Mouse (Mus musculus) cerebellum, postnatal 14 days (tissue): ENCODE measurements around the gene Rab3il1.
A peak's percentile ranks its signal among the peaks of the same experiment; 100 is the strongest.

Source experiments
- DNase-seq, 2 experiments: peaks; one replicate each; pipeline ENCODE4 v3.0.0; 2021; ENCODE audit warnings: mixed read lengths in 2 of 2

Rab3il1 gene

DNA sequence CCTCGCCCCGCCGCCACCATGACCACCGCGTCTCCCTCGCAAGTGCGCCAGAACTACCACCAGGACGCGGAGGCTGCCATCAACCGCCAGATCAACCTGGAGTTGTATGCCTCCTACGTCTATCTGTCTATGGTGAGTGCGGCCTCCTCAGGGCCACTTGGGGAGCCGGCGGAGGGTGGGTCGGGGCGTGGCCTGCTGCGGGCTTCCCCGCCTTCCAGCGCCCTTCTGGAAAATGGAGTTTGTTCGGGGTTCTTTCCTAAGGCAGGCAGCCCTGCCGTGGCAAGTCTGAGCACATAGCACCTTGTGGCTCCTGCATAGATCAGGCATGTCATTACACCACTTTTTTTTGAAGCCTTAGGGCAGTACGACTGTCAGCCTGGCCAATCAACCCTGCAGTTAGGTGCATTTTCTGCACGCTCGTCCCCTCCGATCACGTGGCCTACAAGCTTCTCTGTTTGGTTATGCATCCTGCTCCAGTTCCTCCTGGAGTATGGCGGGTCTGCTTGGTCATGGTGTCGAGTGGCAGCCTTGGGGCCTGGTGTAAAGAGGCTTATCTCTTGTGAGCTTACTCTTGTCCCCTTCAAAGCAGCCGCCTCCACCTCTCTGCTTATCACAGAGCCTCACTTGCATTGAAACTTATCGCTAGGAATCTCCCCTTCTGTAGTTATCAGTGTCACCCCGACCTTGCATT lies 18.5 kb upstream of the Rab3il1 start:
- DNase-seq: peak in 1 of 2 experiments; percentile 71

DNA sequence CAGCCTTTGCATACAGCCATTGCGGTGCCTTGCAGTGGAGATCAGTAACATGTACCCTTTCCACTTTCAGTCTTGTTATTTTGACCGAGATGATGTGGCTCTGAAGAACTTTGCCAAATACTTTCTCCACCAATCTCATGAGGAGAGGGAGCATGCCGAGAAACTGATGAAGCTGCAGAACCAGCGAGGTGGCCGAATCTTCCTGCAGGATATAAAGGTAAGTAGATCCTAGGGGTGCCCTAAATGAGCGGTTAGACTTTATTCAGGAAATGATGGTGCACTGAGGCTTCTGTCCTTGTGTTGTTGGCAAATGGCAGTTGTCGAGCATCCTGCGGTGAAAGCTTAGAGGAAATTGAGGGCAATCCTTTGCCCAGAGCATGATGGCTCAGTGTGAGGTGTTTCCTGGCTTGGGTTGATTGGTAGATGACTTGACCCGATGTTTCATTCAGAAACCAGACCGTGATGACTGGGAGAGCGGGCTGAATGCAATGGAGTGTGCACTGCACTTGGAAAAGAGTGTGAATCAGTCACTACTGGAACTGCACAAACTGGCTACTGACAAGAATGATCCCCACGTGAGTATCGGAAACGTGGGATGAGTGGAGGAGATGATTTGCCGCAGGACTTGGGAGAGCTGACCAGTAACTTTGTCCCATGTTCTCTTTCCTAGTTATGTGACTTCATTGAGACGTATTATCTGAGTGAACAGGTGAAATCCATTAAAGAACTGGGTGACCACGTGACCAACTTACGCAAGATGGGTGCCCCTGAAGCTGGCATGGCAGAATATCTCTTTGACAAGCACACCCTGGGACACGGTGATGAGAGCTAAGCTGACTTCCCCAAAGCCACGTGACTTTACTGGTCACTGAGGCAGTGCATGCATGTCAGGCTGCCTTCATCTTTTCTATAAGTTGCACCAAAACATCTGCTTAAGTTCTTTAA lies 17.1 kb upstream of the Rab3il1 start:
- no peak for DNase-seq

DNA sequence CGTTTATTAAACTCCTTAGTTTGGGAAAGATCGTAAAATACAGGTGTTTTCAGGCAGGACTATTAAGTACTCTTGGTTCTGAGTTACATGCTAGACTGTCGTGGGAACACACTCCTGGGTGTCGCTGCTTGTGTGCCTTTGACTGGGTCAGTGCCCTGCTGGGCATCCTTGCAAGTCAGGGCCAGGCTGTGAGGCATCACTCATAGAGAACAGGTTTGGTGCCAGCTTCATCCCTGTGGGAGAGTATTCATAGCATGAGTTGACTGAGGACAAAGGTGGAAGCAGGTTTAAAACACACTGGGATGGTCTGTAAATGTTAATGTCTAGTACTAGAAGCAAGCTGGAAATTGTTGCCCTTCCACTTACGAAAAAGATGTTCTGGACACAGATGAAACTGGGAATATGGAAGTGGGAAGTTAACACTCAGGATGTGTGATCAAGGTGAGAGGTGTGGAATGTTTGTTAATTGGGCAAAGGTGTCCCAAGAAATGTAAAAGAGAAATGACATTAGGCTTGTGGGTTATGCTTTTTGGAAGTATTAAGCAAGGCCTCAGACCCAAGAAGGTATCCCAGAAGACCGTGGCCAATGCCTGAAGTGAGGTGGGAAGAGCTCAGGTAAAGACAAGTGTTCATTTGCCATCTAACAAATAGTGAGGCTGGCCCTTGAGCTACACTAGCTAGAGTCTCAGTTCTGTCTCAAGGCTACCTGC lies 16.1 kb upstream of the Rab3il1 start:
- no peak for DNase-seq

DNA sequence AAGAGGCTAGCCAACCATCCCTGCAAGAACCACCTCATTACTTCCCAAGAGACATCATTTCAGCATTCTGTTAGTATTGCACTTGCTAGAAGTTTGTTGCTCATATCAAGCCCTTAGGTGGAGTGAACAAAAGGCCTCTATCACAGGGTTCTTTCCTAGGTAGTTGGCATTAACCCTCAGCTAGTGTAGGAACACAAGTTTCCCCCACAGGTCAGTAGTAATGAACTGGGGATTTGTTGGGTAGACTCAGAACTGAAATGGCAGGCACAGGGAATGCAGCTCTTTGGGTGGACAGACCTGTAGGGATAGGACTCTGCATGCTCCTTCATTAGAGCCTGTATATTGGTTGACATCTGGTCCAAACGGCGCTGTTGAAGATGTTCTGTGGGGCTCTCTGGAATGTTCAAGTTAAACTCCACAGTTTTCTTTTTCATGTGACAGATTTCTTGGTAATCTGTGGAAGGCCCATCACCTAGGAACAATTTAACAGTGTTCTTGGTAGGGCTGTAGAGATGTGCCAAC lies 15.5 kb upstream of the Rab3il1 start:
- no peak for DNase-seq

DNA sequence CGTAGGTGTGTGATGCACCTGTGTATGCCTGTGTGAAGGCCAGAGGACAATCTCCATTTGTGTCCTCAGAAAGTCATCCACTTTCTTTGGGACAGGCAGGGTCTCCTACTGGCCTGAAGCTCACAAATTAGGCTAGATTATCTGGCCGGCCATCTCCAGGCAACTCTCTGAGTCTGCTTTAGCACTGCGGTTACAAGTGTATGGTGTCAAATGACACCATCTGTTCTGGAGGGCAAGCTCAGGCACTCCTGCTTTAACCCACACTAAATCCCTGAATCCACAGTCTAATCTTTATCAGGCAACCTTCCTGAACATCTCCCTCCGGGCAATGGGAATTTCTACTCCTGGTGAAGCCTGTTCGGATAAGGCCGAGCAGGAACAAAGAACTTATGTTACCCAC lies 14.3 kb upstream of the Rab3il1 start:
- no peak for DNase-seq

DNA sequence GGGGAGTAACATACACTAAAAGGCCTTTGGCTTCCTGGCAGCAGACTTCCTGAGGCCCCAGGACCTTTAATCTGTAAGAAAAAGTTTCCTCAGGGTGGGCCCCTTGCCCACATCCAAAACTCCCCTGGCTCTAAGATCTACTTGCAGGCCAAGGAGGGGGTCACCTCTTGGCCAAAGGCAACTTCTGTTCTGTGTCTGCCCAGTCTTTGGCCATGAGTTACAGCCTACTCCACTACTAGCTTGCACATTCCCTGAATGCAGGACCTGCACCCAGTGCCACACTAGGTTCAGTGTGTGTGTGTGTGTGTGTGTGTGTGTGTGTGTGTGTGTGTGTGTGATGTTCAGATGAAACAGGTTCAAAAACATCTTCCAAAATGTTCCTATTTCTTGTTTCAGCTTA lies 13.9 kb upstream of the Rab3il1 start:
- DNase-seq: no peak

DNA sequence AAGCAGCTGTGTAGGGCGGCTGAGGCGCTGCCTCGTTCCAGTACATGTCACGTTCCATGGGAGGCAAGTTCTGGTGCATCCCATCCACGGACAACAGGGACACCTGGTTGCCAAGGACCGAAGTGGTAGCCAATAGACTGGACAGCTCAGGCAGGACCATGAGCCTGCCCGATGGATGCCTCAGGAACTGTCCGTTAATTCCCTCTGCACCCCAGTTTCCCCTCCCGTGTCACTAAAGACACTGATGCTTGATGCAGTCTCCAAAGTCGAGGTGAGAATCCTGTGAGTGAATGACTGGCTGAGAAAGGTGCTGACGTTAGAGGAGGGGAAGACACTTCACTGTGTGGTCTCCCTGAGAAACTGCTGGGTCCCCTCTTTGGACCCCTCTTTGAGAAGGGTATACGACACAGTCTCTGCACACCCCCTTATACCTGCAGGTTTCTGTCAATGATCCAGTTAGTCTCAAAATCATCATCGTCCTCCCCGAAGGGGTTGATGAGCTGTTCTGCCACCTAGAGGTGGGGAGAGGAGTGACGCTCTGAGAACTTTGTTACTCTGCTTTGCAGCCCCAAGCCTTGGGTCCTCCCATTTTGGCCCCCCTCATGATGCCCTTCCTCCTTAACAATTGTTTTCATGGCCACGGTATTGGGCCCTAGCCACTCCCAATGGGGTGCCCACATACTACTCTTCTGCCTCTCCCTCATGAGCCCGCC lies 12.1 kb upstream of the Rab3il1 start:
- DNase-seq: no peak

DNA sequence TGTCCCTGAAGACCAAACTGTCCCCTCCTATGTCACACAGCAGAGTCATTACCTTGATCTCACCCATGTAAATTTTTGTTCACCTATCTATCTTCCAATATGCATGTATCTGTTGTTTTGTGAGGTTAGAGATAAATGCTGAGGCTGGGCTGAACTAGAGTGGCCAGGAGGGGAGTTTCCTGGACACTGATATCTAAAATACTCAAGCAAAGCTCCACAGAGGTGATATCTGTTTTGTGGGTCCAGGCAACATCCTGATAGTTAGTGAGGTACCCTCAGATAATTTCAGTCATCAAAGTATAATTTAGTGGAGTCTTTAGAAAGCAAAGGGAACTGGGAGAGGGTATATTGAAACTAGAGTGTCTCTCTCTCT lies 11.6 kb upstream of the Rab3il1 start:
- DNase-seq: no peak

DNA sequence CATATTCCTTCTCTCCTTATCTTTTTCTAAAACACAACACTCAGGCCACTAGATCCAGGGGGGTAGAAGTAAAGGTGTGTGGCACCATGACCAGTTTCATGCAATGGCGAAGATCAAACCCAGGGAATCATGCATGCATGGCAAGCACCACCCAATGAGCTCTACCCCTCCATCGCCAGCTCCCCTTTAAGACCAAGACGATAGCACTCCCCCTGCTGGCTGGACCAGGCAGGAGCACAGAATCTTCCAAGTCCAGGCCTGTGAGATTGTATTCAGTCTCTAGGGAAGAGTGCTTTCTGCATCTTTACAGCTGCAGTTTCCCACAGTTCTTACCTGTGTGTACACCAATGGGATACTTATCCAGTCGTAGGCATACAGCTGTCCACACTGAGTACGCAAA lies 10.2 kb upstream of the Rab3il1 start:
- peak; percentile 76 to 87 for DNase-seq

DNA sequence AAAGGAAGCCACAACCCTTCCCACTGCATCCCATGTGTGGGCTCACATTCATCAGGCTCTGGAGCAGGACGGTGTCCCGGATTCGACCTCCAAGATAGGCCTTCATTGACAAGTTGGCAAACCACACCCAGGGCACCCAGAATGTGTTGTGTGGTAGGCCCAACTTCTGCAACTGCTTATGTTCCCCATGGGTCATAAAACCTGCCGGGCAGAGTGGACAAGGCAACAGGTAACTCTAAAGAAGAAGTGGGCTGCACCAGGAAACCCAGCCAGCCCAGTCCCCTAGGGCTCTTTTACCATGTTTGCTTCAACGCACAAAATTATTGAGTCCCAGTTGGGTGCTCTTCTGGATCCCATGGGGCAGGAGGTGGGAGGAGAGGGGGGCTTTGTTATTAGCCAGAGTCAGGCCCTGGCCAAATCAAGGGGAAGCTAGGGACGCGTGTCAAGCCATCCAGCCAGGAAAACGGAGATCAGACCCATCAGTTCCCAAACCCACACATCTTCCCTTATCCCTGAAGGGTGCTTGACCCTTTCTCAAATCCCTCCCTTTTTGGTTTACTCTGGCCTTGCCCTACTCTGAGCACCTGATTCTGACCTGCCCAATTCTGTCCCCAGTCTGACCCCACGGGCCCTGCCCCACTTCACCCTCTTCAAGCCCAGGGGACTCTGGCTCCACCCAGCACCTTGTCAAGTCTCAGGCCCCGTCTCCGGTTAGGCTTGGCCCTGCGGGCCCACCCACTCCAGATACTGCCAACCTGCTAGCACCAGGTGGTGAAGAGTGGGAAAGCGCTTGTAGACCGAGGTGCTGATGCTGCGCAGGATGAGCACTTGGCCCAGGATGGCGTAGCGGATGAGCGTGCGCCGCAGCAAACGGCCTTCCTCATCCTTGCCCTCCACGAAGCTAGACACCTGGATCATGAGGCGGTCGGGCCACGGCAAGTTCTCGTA lies 9.2 kb upstream of the Rab3il1 start:
- no peak for DNase-seq

DNA sequence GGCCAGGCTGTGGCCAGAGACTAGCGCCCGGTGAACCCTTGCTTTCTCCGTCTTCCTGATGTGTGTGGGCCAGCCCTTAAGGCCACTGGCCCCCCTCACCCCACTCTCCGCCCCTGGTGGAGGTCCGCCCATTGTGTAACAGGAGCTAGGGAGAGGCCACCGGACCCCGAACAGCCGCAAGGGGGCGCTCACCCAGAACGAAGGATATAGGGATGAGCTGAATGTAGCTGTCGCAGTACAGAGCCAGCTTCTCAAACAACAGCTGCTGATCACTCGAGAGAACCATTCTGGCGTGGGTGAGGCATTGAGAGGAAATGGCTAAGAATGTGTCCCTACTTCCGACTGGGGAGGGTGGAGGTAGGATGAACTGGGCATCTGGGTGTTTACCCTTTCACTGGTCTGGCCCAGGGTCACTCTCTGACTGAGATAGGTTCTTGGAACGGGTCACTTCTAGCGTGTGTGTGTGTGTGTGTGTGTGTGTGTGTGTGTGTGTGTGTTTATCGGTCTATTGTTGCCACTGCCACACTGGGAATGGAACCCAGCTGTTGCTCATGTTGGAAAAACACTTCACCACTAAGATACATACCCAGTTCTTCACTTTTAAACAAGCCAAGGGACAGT lies 8.3 kb upstream of the Rab3il1 start:
- peak; percentile 84 to 96 for DNase-seq

DNA sequence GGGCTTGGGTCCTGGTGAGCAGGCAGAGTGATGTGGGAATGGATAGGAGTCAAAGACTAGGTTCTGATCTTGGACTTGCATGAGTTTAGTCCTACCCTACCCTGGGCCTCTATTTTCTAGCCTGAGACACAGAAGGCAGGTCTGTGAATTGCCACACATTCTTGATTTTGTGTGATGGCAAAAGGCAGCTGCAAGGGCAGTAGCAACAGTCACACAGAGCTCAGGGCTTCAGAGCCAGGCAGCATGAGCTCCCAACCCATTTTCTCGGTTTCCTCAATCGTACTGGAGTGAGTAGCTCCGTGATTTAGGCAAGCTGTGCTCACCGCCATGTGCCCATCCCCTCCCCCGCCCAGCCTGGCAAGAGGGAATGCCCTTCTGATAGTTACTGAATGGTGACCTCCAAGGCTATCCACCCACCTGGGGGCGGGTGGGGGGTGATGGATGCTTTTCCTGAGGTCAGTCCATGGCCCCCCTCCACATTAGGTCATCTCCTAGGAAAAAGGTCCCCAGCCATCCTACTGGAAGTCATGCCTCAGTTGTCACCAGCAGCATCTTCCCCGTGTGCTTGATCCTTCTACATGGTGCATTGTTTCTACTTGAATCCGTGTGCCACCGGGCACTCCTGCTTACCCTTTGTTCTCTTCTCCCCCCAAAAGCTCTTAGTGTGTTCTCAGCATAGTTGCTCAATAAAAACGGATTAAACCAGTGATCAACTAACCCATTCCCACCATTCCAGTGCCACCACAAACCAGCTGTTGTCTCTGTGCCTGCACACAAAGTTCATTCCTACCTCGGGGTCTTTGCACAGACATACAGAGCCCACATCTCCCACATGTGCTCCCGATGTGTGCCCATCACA lies 4.0 kb upstream of the Rab3il1 start:
- DNase-seq: peak in 1 of 2 experiments; percentile 37

DNA sequence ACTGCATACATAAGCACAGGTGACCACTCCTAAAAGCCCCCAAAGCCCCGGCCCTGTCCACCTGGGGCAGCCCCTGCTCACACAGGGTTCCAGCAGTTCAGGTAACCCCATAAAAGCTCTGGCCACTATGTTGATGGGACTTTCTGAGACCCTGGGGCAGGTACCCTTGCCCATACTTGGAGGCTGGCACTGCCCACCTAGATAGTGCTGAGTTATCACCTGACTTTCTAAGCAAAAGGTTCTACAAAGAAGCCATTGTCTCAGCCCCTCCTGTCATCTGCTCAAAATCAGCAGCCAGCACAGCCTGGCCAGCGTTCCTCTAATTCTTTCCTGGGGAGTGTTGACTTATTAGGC lies 3.4 kb upstream of the Rab3il1 start:
- DNase-seq: no peak

DNA sequence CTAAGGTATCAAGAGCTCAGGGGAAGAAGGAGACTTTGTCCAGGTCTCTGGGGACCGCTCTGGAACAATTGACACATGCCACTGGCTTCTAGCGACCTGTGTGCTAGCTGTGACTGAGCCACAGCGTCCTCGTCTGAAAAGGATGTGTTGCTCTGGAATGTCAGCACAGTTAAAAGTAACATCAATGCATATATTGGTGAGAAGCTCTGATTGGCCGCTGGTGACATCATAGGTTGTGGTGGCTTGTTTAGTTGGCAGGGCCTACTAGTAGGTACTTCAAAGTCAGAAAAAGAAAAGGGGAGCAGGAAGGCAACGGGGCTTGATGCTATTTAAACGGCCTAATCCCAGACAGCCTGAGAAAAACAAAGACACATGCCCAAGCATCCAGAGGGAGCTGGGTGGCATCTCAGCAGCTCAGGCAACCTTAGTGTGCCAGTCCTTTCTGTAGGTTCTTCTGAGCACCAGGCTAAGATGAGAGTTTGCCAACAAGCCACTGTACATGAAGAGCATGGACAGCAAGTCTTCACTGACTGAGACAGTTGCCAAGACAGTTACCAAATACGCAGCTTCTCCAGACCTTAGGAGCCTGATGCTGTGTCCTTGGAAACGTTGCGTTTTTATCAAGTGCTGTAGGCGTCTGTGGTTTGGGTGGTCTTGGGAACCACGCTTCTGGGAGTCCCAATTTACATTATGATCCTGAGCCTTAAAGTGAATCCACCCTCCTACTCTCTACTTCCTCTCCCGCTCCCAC lies 2.6 kb upstream of the Rab3il1 start:
- no peak for DNase-seq

DNA sequence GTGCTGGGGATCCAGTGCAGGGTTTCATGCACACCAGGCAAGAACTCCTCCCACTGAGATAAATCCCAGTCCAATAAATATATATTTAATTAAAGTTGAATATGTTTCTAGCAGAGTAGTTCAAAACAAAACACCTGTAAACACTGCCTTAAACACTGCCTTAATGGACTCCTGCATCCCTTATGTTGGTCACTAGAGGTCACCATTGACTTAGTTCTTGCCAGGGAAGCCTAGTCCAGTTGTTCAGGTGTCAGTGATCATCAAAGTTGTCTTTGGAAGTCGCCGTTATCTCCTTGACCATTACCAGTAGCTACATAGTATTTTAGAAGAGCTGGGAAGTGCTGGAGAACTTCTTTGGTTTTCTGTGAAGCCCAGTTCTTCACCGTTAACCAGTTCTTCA lies 1.1 kb upstream of the Rab3il1 start:
- peak; percentile 44 to 63 for DNase-seq

DNA sequence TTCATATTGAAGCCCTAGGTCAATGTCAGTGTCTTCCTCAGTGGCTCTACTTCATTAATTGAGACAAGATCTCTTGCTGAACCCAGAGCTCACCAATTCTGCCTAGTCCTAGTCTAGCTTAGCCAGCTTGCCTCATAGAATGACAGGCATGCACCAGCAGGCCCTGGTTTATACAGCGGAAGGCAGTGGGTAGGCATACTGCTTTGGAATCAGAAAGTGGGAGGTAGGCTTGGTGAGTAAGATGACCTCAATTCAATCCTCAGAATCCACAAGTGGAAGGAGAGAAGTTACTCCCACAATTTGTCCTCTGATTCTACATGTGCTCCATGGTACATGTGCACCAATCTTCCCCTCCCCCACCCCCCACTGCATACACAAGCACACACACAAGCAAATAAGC lies 2.2 kb downstream of the Rab3il1 start:
- no peak for DNase-seq

DNA sequence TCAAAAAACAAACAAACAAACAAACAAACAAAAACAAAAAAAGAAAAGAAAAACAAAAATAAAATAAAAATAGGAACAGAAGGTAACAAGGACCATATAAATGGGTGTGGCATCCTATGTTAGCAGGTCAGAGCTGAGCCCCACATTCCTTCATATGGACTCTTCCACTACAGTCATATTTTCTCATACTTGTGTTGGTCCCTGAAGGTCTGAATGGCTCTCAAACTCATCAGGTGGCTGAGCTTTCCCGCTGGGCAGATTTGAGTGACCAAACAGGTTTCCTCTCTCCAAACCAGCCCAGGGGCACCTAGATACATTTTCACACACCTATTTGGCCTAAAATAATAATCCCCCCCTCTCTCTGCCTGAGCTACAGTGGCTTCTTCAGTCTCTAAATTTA lies 9.9 kb downstream of the Rab3il1 start:
- no peak for DNase-seq

DNA sequence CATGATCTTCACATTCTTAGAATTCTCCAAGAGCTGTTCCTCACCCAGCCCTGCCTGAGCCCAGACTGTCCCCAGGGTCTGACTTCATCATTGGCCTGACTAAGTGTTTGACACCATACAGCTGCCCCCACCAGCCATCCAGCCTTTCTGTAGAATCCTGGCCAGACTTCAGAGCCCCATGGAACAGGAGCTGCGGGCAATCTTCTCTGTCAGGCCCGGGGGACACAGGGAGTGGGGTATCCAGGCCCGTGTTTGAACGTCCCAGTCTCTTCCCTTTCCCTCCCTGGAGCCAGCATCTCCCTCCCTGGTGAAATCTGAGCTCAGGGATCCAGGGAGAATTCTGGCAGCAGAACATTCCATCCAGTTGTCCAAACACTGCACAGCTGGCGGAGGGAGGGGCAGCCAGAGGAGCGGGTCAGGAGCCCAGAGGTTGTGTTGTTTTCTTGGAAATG lies 11.4 kb downstream of the Rab3il1 start:
- no peak for DNase-seq

DNA sequence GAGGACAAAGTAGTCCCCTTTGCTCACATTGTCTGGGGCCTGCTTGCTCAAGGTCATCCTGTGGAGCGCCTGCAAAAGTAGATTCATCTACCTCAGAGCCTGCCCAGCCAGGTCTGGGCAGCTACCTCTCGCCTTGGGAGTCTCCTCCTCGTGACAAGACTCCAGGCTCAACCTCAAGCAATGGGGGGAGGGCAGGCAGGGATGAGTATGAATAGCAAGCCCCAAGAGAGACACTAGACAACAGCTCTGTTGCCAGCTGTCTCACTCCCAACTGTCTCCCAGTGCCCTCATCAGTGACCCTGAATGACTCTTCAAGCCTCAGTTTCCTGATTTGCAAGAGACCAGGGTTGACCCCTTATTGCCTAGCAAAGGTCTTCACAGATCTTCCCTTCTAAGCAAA lies 11.9 kb downstream of the Rab3il1 start:
- DNase-seq: no peak
